Mouse (Mus musculus): ENCODE results near the gene Selenot. TPM values are rescaled to one million over a fixed set of nuclear protein-coding genes. Genes with fewer than 3 reads are reported as not detected.

Gene Selenot
- total RNA-seq, 2 experiments from 2014 or later, result 80.2 to 92.4 TPM

GRCm38 (mm10) chr3:58636406-58637295 lies 60.2 kb downstream of the Selenot start, which contains the start of gene Erich6:
Erich6 (minus strand) TSS chr3:58637207.
- DNase-seq, result peak; percentile 23

Other genes starting within 250 kb of the Selenot start
- 10 to 100 TPM; 22.5 to 28.3 TPM for gene Tsc22d2, start 161.9 kb upstream of the Selenot start, total RNA-seq (2021)
- 10 to 100 TPM; 48.2 to 50.7 TPM for gene Eif2a, start 50.8 kb upstream of the Selenot start, total RNA-seq (2021)
- gene Serp1, start 50.7 kb upstream of the Selenot start, total RNA-seq (2021), result 10 to 100 TPM; 16.5 to 19.4 TPM
- under 1 TPM in 1 of 2 experiments, not detected in 1; 0.23 TPM for gene Erich6, start 60.6 kb downstream of the Selenot start, total RNA-seq (2021)
- 10 to 100 TPM; 10.1 to 12.7 TPM for gene Siah2, start 115.8 kb downstream of the Selenot start, total RNA-seq (2021)
- gene Mindy4b-ps, start 245.7 kb downstream of the Selenot start, total RNA-seq (2021), result not detected